Mouse (Mus musculus): ENCODE results near the gene Aff3.

DNA sequence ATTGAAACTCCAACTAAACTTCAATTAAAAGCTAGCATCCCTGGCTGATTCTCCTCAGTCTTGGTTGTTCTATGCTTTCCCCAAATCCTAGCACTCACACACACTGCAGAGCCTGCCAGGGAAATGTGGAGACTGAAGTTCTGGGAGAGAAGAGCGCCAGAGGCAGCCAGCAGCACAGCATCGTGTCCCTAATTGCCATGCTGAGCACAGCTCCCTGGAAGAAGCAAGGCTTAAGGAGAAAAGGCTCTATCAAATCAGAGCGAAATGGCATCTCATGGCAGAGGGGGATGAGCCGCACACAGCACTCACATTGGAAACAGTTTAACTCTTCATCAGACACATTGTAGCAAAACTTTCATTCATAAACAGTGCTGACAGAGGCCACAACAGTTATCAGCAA, 254.3 kb downstream of the Aff3 start:
- no peak for TF ChIP-seq CTCF (IDR thresholded peaks at IDR 0.05; ENCODE audit: low read depth)
- no peak for TF ChIP-seq EP300 (optimal IDR thresholded peaks at IDR 0.05)

Measured in stomach, postnatal 0 days (tissue).